Mouse (Mus musculus) thymus, postnatal 10 days (tissue): Measurements from ENCODE around the gene Rcl1.

ENCODE experiments used
- DNase-seq, 2 experiments: peaks; one replicate each; pipeline ENCODE4 v3.0.0; 2021; ENCODE audit warnings: low spot score in 2 of 2

Gene Rcl1

DNA sequence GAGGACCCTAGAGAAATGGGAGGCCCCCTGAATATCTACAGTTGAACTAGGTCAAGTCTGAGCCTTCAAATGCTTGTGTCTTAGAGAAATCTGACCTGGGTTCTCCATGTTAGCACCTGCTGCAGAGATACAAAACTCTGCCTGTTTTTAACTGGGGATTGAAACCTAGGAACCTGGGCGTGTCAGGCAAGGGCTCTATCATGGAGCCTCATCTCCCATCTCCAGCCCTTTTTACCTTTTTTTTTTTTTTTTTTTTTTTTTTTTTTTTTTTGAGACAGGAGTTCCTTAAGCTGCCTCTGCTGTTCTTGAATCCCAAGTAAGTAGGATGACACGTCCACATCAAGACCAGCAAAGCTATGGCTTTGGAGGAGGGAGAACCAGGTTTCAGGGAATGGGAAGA lies 50.3 kb downstream of the Rcl1 start:
- no peak for DNase-seq

DNA sequence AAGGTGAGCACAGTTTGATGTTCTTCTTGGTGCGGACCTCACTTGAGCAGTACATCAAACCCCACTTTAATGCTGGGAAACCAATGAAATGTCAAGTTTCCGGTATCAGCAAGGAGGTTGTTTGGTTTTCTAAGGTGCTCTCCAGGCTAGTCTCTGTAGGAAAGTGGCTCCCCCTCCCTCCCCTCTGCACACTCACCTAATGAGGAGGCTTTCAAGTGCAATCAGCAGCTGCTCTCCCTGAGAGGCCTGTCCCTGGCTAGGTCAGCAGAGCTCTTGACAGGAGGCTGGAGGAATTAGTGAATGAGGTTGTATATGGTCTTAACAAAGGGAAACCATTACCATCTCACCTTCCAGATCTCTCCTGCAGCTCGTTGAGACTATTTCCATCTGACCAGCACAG lies 54.4 kb downstream of the Rcl1 start:
- DNase-seq, result no peak

DNA sequence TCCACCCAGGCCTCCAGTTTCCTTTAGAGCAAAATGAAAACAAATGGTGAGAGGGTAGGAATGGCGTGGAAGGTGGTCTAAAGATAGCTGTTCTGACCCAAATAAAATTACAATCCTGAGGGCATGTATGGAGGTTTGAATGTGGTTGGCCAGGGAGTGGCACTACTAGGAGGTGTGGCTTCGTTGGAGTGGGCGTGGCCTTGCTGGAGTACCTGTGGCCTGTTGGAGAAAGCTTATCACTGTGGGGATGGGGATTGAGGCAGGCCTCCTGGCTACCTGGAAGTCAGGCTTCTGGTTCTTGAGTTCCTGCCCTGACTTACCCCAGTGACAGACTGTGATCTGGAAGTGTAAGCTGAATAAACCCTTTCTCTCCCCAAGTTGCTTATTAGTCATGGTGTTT lies 55.2 kb downstream of the Rcl1 start:
- DNase-seq, result no peak

DNA sequence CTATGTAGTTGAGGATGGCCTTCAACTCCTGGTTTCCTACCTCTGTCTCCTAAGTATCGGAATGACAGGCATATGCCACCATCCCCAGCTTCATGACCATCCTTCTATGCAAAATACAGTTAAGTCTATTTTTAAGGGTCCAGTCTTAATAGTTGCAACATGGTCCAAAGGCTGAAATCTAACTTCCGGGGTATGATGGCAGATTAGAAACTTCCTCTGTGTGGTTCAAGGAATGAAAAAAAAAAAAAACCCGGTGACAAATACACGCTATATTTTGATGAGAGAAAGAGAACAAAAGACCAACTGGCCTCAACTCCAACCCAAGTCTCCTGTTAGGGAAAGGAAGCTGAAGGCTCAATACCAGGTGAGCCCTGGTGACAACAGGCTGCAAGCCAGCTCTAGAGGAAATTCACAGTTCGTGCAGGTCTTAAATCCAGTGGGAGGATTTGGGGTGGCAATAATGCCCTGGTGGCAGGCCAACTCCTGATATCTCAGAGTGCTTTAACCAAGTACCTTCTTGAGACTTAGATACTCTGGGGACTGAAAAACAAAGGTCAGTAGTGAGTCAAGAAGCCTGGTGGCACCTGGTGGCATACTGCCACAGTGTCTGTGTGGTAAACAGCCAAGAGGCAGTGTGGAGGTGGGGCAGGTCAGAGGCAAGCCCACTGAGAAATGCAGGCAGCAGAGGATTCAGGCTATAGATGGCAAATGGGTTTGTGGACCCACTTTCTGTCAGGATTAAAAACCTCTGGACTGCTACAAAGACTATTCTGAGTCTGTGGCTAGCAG lies 56.7 kb downstream of the Rcl1 start:
- no peak for DNase-seq

DNA sequence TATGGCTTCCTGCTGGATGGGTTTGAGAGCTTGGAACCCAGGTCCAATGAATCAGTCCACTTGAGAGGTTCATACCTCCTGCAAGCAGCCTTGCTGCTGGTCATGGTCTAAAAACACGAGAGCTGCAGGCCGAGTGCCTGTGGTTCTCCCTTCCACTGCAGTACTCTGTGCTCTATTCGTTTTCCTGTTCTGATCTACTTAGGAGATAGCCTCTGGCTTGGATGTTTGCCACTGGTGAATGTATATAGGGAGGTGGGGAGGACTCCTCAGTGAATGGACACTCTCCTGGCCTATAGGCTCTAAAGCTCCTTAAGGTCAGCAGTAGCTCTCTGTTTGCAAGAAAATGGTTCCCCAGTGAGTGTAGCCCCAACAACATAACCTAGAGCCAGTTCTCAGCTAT lies 57.3 kb downstream of the Rcl1 start:
- DNase-seq, result no peak

DNA sequence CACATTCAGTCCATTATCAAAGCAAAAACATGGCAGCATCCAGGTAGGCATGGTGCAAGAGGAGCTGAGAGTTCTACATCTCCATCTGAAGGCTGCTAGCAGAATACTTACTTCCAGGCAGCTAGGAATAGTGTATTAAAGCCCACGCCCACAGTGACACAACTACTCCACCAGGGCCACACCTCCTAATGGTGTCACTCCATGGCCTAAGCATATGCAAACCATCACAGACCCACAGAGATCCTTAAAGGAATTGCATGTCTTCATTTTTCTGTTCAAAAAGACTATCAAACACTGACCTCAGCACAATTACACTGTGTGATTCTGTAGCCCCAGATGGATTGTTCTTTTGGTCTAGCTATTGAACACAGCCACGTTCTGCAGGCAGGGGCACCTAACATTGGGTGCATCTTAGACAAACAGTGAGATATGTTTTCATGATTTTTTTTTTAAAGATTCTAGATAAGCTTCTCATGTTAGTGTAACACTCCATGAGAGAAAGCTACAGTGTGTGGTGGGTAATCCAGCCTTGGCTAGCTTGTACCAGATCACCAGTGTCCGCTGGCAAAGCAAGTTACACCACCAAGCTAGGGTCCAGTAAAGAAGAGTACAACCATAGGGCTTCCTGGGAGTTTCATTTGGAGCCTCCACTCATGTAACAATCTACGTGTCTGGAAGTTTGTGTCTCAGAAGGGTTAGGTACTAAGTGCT lies 62.8 kb downstream of the Rcl1 start:
- no peak for DNase-seq

DNA sequence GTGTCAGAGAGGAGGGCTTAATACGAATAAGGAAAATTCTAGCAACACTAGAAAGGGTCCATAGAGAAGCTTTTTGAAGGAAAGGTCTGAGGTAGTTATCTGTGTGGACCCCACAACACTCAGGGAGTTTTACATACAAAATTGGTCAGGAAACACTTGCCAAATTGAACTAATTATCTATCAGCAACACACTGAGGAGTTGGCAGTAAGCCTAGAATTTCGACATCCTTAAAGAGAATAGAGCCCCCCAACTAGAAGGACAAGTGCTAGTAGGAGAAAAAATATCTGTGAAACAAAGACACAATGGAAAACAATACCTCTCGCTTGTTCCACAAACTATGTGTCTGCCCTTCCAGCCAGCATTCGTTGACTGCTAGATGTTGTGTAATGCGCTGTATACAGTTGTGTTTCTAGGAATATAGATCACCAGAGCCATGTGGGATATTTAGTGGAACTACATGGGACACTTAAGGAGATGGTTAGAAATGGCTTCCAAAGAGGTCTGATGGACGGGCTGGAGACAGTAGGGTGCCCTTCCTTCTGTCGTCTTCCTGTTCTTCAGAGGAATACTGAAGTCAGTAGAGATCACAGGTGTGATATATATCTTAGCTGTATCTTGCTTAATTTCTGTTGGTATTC lies 63.5 kb downstream of the Rcl1 start:
- DNase-seq, result no peak

DNA sequence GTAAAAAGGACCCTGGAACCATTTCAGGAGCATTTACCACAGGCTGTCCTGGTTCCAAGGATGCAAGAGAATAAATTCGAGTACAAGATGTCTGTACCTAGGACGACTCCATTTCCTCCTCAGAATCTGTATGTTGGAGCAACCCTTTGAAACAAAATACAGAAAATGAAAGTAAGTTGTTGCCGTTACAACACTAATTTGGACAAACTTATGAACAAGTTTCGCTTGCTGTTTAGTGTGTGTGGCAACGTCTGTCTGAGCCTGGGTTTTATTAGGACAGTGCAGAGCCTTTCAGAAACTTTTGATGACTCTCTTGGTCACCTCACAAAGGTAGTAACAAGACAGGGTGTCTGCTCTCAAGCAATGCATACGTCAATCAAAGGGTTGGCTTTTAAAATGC lies 66.8 kb downstream of the Rcl1 start:
- no peak for DNase-seq

DNA sequence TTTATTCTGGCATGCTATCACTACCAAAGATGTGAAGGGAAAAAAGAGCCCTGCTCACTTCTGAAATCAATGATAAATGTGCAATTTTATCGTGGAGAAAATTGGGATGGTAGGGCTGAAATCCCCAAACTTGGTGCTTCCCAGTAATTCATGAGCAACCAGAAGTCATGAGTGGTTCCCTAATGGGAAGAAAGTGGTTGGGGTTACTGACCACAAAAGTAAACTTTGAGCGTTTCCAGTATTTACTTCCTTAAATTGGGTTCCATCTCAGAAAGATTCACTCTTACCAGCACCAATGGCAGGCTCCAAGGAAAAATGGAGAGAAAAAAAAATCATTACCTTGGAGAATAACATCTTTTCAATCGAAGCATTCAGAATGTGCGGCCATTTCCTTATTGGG lies 79.2 kb downstream of the Rcl1 start:
- no peak for DNase-seq

DNA sequence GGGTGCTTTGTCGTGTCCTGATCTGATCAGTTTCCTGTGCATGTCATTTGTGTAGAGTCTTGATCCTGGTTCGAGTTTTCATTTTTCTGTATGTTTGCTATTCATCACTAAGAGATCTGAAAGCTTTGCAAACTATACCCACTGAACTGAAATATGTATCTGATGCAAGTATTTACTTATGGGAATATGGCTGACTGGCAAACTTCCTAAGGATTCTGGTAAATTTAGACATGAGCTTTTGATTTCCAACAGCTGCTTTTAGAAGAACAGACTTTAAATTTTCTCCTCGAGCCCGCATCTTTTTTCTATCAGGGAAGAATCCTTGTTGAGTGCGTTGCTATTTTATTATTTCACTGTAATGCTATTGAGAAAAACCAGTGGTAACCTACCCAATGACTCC lies 81.0 kb downstream of the Rcl1 start:
- no peak for DNase-seq

DNA sequence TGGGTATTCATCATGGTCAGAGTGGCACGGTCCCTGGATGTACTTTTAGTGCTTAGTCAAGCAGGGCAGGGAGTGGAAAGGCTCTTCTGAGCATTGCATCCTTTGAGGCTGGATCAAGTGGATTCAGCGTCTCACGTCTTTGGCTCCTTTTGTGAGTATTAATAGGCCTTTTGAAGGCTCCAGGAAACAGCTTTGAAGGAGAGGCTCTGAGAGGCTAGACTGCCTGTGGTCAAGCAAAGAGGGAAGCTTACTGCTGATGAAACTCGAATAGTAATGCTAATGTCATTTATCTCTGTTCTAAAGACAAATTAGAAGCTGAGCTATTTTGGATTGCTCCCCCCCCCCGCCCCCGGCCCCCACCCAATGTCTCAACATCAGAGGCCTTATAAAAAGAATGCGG lies 83.9 kb downstream of the Rcl1 start:
- DNase-seq, result no peak

DNA sequence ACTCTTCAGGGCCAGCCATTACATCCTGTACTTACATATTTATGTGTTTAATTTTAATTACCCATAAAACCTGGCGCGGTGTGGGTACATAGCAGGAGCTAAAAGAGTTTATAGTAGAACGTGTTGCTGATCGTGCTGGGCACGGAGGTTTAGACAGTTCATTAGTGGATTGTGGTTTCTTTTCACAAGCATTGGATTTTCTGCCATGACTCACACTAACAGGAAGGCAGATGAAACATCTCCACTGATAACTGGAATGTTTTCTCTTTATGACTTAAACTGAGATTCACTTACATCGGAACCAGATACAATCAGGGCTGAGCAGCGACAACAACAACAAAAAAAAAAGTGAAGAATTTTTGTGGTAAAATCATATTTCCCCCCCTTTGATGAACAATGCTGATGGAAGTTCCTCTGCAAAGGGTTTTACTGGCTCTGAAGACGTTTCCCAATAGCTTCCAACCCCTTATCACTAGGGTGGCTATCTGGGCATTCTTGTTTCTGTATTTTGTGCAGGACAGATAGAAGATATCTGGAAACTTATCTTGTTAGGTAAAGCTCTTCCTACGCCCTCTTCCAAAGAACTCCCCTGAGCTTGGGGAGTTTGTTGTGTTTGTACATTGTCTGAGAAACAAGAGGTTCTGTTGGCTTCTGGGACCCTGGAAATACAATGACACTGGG lies 84.5 kb downstream of the Rcl1 start:
- DNase-seq, result no peak

DNA sequence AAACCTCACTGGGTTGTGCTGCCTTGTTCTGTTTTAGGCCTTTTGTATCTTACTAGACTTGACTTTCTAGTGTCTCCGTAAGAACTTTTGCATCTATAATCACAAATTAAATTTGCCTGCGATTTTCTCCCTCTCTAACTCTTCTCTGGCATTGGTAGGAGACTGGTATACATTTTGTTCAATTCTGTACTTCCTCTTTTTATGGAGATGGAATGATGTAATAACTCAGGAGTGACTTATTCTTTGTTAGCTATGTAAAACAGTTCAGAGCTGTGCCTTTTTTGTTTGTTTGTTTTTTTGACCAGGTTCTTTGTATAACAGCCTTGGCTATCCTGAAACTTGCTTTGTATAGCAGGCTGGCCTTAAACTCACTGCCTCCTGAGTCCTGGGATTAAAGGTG lies 87.7 kb downstream of the Rcl1 start:
- DNase-seq, result no peak
